Mouse (Mus musculus) inflammation-experienced regulatory T-cells, adult 16 weeks (primary cell): ENCODE results near the gene Fam155a. TPM values are rescaled to one million over a fixed set of nuclear protein-coding genes. Genes with fewer than 3 reads are reported as not detected.

Experiments used
- polyA plus RNA-seq: library from polyadenylated mRNA; unstranded; fragments of 100-300 nt; shearing (Covaris generic); gene quantifications from one replicate; pipeline ENCODE4 v1.2.1, GENCODE M21; 2017

The Fam155a gene
- polyA plus RNA-seq: not detected

GRCm38 (mm10) chr8:9770999-9771605, at the start of gene Fam155a:
Gene Fam155a (minus strand): TSS chr8:9771161.

Other genes starting within 250 kb of the Fam155a start
- not detected for gene Gm10217, start 93.1 kb upstream of the Fam155a start, polyA plus RNA-seq
- 6.3 TPM for gene Lig4, start 206.5 kb upstream of the Fam155a start, polyA plus RNA-seq
- gene Abhd13, start 206.5 kb upstream of the Fam155a start, polyA plus RNA-seq: 2.9 TPM
- 6.1 TPM for gene Tnfsf13b, start 235.3 kb upstream of the Fam155a start, polyA plus RNA-seq